Mouse (Mus musculus): ENCODE measurements around the gene Sp4. TPM values are rescaled to one million over a fixed set of nuclear protein-coding genes. Genes with fewer than 3 reads are reported as not detected.

Gene Sp4
- polyA plus RNA-seq, 1 experiment from 2014 or later = 18.0 TPM

GRCm38 (mm10) chr12:118263878-118264277, 37.4 kb downstream of the Sp4 start:
- Histone ChIP-seq H3K9me3 (no peaks in the 10 kb centered on the region), H3K9ac (no peak overlapping the region), H3K27me3 (replicated peaks) (no peaks in the 10 kb centered on the region), H3K4me2 (replicated peaks) (no peak overlapping the region), H3K27ac (no peak overlapping the region), H3K4me3 (no peak overlapping the region), H3K36me3 (no peaks in the 10 kb centered on the region; the same call in 1 of the 2 replicates), H3K4me1 (no peaks in the 10 kb centered on the region)
- WGBS = 91% methylated on average over 1 of the region's 1 CpGs
- ATAC-seq (ENCODE audit: low FRiP score, low read depth) = no peak

- peaks cover 6% of the 10 kb centered on the region; the same call in 1 of the 2 replicates for H3K36me3 ChIP-seq
- no peak overlapping the region for H3K4me3 ChIP-seq
- H3K27me3 ChIP-seq (replicated peaks) = no peaks in the 10 kb centered on the region
- no peak overlapping the region for H3K4me2 ChIP-seq (replicated peaks)
- WGBS = 50% methylated on average over 1 of the region's 1 CpGs
- no peak for ATAC-seq (ENCODE audit: low FRiP score, low read depth)
- no peaks in the 10 kb centered on the region for H3K9me3 ChIP-seq
- no peak overlapping the region for H3K27ac ChIP-seq
- H3K9ac ChIP-seq = no peak overlapping the region
- H3K4me1 ChIP-seq = no peaks in the 10 kb centered on the region
These were observed 45.9 kb downstream of the Sp4 start for GRCm38 (mm10) chr12:118255292-118255782.

GRCm38 (mm10) chr12:118221182-118221581, 80.1 kb downstream of the Sp4 start:
- no peak overlapping the region for H3K4me2 ChIP-seq (replicated peaks)
- H3K9me3 ChIP-seq = no peaks in the 10 kb centered on the region
- no peak overlapping the region for H3K27ac ChIP-seq
- no peak overlapping the region for H3K9ac ChIP-seq
- WGBS = 60% methylated on average over 3 of the region's 3 CpGs
- H3K36me3 ChIP-seq = no peaks in the 10 kb centered on the region
- no peak for ATAC-seq (ENCODE audit: low FRiP score, low read depth)
- no peaks in the 10 kb centered on the region for H3K27me3 ChIP-seq (replicated peaks)
- no peaks in the 10 kb centered on the region for H3K4me1 ChIP-seq
- no peak overlapping the region for H3K4me3 ChIP-seq

- Histone ChIP-seq H3K4me3 (no peak overlapping the region), H3K4me2 (replicated peaks) (no peak overlapping the region)
- ATAC-seq (ENCODE audit: low FRiP score, low read depth) = no peak
These were observed 81.2 kb downstream of the Sp4 start for GRCm38 (mm10) chr12:118220062-118220461.

DNA sequence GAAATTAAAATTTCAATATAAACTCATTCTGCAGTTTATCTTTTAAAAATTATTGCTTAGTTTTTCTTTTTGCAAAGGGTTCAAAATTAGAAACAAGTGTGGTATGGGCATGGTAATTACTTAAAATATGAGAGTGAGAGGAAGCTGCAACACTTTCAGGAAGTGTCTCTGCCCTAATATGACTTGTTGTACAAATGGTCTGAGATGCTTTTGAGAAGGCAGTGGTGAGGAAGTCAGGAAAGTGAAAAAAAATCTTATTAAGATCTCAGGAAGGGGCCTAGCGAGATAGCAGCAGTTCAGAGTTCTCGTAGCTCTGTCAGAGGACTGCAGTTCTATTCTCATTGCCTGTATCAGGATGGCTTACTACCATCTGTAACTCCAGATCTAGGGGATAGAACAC, 89.1 kb downstream of the Sp4 start:
- no peaks in the 10 kb centered on the region for H3K27me3 ChIP-seq (replicated peaks)
- WGBS = 89% methylated on average over 2 of the region's 2 CpGs
- no peak overlapping the region for H3K9ac ChIP-seq
- no peak for ATAC-seq (ENCODE audit: low FRiP score, low read depth)
- no peaks in the 10 kb centered on the region for H3K9me3 ChIP-seq
- no peak overlapping the region for H3K4me2 ChIP-seq (replicated peaks)
- no peaks in the 10 kb centered on the region for H3K4me1 ChIP-seq
- H3K36me3 ChIP-seq = no peaks in the 10 kb centered on the region
- H3K4me3 ChIP-seq = no peak overlapping the region
- H3K27ac ChIP-seq = no peak overlapping the region

More at GRCm38 (mm10) chr12:118220062-118220461, 81.2 kb downstream of the Sp4 start:
- Histone ChIP-seq H3K36me3 (no peaks in the 10 kb centered on the region), H3K4me1 (no peaks in the 10 kb centered on the region), H3K27me3 (replicated peaks) (no peaks in the 10 kb centered on the region), H3K9me3 (no peaks in the 10 kb centered on the region), H3K9ac (no peak overlapping the region), H3K27ac (no peak overlapping the region)

GRCm38 (mm10) chr12:118198386-118199093, 102.7 kb downstream of the Sp4 start, which contains the start of gene Dnah11:
Gene Dnah11, minus strand, starts transcription at chr12:118199043.
- 1% methylated on average over 47 of the region's 47 CpGs for WGBS
- H3K4me3 ChIP-seq = peak within 1 kb of the TSS; percentile 48
- H3K27me3 ChIP-seq (replicated peaks) = peaks cover 45% of the 10 kb centered on the region
- peaks cover 7% of the 10 kb centered on the region; the same call in 1 of the 2 replicates for H3K4me1 ChIP-seq
- peak within 1 kb of the TSS; percentile 45; the same call in 1 of the 2 replicates for H3K9ac ChIP-seq
- ATAC-seq (ENCODE audit: low FRiP score, low read depth) = peak; percentile 98
- peak within 1 kb of the TSS; percentile 92 for H3K4me2 ChIP-seq (replicated peaks)
- no peak within 1 kb of the TSS for H3K27ac ChIP-seq
- H3K36me3 ChIP-seq = no peaks in the 10 kb centered on the region
- no peaks in the 10 kb centered on the region for H3K9me3 ChIP-seq

DNA sequence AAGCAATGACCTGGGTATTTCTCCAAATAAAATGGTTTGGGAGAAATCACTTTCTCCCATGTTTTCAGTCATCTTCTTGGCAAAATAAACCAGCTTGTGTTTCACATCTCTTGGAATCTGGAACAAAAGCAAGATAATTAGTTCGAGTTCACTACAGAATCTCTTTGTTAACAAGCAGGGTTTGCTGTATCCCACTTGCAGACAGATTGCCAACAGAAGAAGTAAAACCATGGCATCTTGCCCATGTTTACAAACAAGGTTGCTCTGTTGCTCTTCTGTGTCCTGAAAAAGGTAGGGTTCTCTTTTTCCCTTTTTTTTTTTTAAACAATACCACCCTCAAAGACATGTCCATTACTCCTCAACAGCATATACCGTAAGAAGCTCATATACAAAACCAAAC, 104.7 kb downstream of the Sp4 start:
- peaks cover 45% of the 10 kb centered on the region for H3K27me3 ChIP-seq (replicated peaks)
- peaks cover 7% of the 10 kb centered on the region; the same call in 1 of the 2 replicates for H3K4me1 ChIP-seq
- H3K9ac ChIP-seq = no peak overlapping the region
- ATAC-seq (ENCODE audit: low FRiP score, low read depth) = no peak
- no peak overlapping the region for H3K4me2 ChIP-seq (replicated peaks)
- H3K4me3 ChIP-seq = no peak overlapping the region
- no peaks in the 10 kb centered on the region for H3K36me3 ChIP-seq
- H3K9me3 ChIP-seq = no peaks in the 10 kb centered on the region
- WGBS = 77% methylated on average over 2 of the region's 2 CpGs
- H3K27ac ChIP-seq = no peak overlapping the region

DNA sequence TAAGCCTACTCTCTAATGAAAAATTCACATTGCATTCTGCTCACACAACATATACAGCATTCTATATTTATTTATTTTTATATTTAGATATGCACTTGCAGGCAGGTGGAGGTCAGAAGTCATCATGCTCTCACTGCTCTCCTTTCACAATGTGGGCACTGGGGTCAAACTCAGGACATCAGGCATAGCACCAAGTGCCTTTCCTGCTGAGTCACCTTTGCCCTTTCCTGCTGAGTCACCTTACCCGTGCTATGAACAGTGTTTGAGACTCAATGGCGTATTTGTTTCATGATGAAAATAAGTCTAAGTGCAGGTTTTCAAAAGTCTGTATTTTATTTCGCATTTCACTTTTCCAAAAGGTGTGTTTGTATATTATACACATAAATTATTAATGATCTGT, 111.7 kb downstream of the Sp4 start:
- Histone ChIP-seq H3K9ac (no peak overlapping the region), H3K27me3 (replicated peaks) (0 out of 2 replicates have a peak, but pooled peaks cover 9% of the 10 kb centered on the region), H3K27ac (no peak overlapping the region), H3K4me2 (replicated peaks) (no peak overlapping the region), H3K36me3 (no peaks in the 10 kb centered on the region), H3K9me3 (no peaks in the 10 kb centered on the region), H3K4me3 (no peak overlapping the region), H3K4me1 (no peaks in the 10 kb centered on the region)
- 64% methylated on average over 3 of the region's 3 CpGs for WGBS
- ATAC-seq (ENCODE audit: low FRiP score, low read depth) = no peak

DNA sequence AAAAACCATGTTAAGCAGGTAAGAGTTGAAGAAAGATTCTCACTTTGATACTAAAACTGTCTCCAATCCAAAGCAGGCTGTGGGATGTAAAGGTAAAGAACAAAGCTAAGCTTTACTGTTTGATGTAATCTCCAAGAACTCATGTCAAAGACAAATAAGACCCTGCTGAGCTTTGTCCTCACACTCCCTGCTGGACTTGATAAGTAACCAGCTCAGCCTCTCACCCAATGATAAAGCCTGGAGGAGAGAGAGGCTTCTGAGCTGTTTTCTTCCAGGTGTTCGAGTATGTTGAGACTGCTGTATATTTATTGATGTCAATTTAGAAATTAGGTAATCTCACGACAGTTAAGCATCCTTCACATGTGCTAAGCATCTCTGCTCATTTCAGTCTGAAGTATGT, 113.6 kb downstream of the Sp4 start:
- Histone ChIP-seq H3K36me3 (no peaks in the 10 kb centered on the region), H3K9ac (no peak overlapping the region), H3K9me3 (no peaks in the 10 kb centered on the region), H3K4me3 (no peak overlapping the region), H3K27me3 (replicated peaks) (0 out of 2 replicates have a peak, but pooled peaks cover 8% of the 10 kb centered on the region), H3K4me1 (no peaks in the 10 kb centered on the region), H3K4me2 (replicated peaks) (no peak overlapping the region), H3K27ac (no peak overlapping the region)
- no peak for ATAC-seq (ENCODE audit: low FRiP score, low read depth)
- 36% methylated on average over 2 of the region's 2 CpGs for whole genome bisulfite sequencing

- Histone ChIP-seq H3K4me3 (no peak overlapping the region), H3K4me2 (replicated peaks) (no peak overlapping the region), H3K4me1 (no peaks in the 10 kb centered on the region), H3K36me3 (no peaks in the 10 kb centered on the region), H3K9me3 (no peaks in the 10 kb centered on the region), H3K27ac (no peak overlapping the region), H3K9ac (no peak overlapping the region), H3K27me3 (replicated peaks) (0 out of 2 replicates have a peak, but pooled peaks cover 8% of the 10 kb centered on the region)
- 0 out of 2 replicates have a peak, but pooled peaks have one; percentile 58 for ATAC-seq (ENCODE audit: low FRiP score, low read depth)
- WGBS = 7% methylated on average over 4 of the region's 4 CpGs
These were observed 114.3 kb downstream of the Sp4 start for GRCm38 (mm10) chr12:118186881-118187489.

DNA sequence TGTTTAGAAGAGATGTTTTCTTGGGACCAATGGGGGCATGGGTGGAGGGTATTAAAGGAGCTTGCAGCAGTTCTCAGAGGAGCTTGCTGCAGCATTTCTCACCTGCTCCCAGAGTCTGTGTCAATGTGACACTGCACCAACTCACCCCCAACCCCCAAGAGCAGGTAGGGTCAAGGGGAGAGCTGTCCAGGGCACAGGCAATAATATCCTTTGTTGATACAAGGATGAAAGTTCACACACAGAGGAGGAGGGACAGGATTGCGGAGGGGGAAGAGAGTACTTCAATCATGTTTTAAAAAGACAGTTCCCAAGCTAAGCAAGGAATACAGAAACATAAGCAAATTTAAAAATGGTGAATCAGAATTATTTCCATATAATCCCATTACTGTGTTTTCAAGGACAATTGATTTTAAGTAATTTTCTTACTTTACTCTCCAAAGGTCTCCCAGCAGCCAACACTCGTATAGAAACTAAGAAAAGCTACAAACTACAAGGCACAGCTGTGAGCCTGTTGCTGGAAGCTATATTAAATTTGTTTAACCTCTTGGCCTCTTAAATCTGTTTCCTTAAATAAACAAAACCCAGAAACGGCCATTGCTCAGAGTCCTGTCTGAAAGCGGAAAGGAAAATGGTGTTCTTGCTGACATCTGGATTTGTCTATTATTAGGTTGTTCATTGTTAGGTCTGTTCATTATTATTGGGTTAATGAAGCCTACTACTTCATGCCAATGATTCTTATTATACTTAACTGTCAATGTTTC, 114.9 kb downstream of the Sp4 start:
- no peaks in the 10 kb centered on the region for H3K4me1 ChIP-seq
- ATAC-seq (ENCODE audit: low FRiP score, low read depth) = no peak
- no peak overlapping the region for H3K9ac ChIP-seq
- 0 out of 2 replicates have a peak, but pooled peaks cover 8% of the 10 kb centered on the region for H3K27me3 ChIP-seq (replicated peaks)
- 36% methylated on average over 4 of the region's 4 CpGs for WGBS
- no peaks in the 10 kb centered on the region for H3K9me3 ChIP-seq
- H3K36me3 ChIP-seq = no peaks in the 10 kb centered on the region
- no peak overlapping the region for H3K4me2 ChIP-seq (replicated peaks)
- no peak overlapping the region for H3K4me3 ChIP-seq
- H3K27ac ChIP-seq = no peak overlapping the region

Data from neural tube, embryonic 12.5 days (tissue).